Mouse (Mus musculus) right cerebral cortex, postnatal 25 days (tissue): ENCODE measurements at regions not wholly inside any gene's neighbourhood (a gene's known extent, or its start where the extent isn't known, plus 50 kb on each side); places are given as distances from the start of the nearest gene placed in this dataset.

Experiments used
- DNase-seq: peaks from one replicate; pipeline ENCODE4 v3.0.0; 2022

- DNase-seq = no peak
These were observed 60.5 kb downstream of the Sec61b start for GRCm38 (mm10) chr4:47534959-47535358.

DNA sequence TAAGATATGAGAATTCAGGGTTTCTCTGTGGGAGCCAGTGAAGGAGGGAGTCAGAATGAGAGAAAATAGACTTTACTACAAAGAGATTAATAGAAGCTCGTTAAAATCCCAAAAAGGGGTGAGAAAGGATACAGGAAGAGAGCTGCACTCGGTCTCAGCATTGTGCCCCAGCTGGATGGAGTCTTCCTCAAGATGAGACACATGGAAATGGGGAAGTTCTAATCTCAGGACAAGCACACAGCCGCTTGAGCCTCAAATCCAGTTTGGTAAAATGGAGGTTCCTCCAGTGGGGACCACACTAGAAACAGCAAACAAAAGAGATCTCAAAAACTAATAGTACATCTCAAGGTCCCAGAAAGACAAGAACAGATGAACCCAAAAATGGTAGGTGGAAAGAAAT is 93.2 kb downstream of the Sec61b start:
- DNase-seq = no peak

- DNase-seq = no peak
These were observed 96.4 kb downstream of the Sec61b start for GRCm38 (mm10) chr4:47570846-47571245.

GRCm38 (mm10) chr4:47576011-47576410 is 101.6 kb downstream of the Sec61b start:
- DNase-seq = no peak

GRCm38 (mm10) chr4:47577490-47577889 is 103.0 kb downstream of the Sec61b start:
- DNase-seq = no peak

GRCm38 (mm10) chr4:47578637-47579036 is 104.2 kb downstream of the Sec61b start:
- no peak for DNase-seq

DNA sequence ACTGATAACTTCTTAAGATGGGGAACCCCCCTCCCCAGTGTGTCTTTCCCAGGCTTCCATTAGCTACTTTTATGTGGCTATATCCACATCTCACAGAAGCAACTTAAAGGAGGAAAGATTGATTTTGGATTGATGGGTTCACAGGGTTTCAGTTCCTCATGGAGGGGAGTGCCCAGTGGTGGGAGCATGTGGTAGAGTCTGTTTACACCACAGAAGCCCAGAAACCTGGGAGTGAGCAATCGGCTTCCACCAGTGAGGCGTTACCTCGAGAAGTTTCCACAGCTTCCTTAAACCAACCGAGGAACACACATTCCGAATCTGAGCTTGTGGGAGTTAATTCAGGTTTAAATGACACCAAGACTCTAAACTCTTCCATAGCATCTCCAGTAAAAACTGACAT is 106.1 kb downstream of the Sec61b start:
- peak; percentile 2 for DNase-seq

DNA sequence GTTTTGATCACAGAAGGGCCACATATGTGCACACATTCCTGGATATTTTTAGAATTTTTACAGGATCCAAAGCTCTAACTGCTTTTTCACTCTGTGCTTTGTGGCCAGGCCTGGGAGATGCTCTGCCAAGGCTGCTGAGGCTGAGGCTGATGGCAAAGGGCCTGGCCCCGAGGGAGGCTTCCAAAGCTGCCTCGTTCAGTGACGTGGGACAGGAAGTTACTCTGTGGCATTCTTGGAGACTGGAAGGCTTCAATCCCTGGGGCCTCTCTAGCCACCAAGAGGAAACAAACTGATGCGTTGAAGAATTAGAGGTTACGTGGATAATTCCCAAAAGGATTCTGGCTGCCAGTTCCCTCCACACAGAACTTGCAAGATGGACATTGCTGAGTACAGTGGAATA is 112.8 kb downstream of the Sec61b start:
- DNase-seq = no peak

DNA sequence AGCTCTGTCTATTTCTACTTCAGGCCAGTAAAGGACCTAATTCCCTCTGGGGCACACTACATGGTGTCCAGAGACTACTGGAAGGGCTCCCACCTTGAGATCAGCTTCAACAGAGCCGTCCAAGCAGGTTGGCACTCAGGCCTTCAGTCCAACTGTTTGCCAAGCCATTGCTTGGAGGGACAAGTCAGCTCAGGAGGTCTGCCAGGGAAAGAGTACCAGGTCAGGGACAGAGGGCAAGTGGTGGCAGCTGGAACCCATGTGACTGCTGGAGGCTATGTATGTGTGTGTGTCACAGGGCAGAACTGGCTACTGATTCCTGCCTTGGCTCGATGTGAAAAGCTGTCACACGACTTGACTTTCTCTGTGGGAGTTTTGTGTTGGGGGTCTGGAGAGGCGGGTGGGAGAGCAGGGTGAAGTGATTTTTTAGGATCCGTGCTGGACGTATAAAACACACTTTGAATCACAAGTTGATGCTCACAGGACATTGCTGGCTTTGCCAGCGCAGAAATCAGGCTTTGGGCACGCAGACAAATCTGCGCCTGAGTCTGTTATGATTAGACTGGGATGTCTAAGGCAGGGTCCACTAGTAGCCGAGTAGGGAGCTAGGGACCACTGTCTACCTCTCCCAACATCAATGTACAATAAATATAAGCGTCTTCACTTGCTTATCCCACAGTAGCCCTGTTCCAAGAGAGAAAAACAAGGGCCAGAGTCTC is 118.0 kb downstream of the Sec61b start:
- no peak for DNase-seq

DNA sequence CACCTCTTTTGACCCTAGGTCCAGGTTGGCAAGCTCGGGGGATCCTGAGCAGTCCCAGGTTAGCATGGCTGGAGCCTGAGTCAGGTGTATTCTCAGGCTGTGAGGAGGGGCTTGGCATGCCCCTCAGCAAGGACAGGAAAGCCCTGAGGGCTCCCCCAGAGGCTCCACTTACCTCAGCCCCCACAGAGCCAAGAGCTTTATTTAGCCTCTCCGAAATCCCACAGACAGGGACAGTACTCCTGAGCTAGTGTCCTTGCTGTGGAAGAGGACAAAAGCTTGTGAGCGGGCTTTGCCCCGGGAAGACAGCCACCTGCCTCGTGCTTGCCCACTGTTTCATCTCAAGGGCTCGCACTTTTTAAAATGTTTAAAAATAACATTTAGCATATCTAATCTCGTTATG is 118.7 kb downstream of the Sec61b start:
- DNase-seq = no peak

- DNase-seq = no peak
These were observed 119.7 kb downstream of the Sec61b start for GRCm38 (mm10) chr4:47594171-47594570.

DNA sequence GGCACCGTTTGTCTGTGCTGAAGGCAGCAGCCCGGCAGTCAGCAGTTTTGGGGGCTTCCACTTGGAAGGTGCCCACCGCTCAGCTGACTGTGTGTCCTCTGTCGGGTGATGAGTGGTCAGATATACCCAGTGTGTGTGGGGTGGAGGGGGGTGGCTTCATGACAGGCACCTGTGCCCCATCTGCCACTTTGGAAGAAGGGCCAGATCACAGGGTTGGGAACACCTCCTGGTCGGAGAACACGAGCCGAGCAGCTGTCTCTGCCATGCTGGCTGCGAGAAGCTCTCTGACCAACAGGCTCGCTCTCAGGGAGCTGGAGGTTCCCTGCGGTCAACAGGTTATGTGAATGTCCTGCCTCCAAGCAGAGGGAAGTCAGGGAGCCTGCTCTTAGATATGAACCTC is 121.4 kb downstream of the Sec61b start:
- no peak for DNase-seq

DNA sequence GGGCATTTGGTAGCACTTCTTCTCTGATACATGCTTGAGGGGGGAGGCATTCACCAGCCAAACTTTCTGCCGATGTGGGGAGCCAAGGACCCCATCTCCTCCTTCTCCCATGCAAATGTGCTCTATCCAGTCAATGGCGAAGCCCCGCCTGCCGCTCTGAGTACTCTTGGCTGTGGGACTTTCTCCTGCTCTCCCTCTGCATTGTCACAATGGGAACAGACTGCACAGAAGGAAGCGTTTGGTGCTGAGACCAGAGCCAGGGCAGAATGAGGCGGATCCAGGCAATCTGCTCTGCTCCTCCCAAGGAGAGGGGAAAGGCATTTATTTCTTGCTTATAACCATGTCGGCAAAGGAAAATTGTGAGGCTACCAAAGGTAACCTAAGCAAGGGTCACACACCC is 123.1 kb downstream of the Sec61b start:
- DNase-seq = no peak

DNA sequence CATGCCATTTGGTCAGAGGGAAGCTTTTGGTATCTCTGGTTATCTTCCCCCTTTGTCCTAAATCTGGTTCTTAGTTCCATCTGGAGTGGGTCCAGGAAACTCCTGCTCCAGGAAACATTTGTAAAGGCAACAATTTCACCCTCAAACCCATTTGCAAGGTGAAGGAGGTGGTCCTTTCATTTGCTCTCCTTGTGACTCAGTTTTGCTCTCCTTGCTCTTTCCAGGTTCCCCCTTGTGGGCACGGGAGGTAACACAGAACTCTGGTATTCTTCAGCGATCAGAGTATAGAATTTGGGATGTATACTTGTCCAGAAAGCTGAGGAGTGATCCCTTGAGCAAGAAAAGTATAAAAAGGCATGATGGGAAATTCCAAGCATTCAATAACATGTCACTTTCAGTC is 123.8 kb downstream of the Sec61b start:
- no peak for DNase-seq

DNA sequence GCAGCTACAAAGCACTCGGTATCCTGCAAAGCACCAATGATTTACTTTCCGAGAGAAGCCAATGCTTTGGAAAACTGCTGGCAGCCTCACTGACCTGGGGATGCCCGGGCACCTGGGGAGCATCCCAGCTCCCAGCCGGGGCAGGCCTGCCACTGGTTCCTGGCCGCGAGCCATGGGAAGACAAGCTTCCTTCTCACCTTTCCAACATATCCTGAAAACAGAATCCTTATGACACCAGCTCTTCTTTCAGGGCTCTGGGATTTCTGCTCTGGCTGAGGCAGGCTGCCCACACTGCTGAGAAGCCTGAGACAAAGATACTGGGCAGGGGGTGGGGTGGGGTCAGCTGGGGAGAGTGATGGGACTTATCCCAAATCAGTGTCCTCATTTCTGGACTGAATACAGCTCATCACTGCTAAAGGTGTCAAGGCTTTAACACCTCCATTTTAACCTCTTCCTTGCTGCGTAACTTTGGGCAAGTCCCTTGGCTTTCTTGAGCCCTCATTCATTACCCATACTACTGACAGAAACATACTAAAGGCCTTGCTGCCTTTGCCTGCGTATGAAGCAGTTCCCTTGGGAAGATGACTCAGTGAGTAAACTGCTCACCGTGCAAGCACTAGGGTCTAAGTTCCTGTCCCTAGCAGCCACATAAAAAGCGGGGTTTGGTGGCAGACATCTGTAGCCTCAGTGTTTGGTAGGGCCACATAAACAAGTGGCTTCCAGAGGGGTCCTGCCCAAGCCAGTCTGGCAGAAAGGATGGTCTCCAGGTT is 127.0 kb downstream of the Sec61b start:
- no peak for DNase-seq

DNA sequence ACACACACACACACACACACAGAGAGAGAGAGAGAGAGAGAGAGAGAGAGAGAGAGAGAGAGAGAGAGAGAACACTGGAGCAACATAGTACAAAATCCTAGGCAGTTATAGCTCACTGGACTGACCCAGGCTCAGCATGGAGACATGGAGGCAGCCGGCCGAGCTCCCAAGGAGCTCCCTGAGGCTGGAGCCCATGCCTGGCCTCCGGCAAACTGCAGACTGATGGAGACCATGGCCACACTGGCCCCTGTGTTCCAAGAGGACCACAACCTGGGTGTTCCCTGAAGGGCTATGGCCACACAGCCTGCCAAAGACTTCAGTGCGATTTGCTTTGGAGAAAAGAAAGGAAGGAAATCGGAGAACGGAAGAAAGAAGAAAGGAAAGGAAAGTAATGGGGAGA is 128.9 kb downstream of the Sec61b start:
- DNase-seq = no peak

DNA sequence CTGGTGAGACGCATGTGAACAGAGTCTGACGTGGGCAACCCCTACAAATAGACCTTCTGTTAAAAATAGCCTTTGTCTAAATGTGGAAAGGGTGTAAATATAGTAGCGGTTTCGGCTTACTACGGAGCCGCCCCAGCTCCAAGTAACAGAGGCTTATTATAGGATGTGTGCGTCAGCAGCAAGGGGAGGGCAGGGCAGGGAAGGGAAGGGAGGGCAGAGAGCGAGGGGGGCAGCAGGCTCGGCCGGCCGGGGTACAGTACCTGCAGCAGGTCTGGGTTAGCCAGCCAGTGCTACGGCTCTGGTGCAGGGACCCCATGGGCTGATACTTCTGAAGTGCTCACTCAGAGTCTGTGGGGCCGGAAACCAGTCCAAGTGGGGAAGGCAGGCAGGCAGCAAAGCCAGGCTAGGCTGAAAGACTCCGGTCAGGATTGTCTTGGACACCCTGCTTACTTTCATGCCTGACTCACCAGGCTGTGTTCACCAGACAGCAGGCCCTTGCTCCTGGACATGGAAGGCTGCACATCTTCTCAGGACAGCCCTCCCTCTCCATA is 129.5 kb downstream of the Sec61b start:
- DNase-seq = no peak

GRCm38 (mm10) chr4:47605676-47606075 is 131.2 kb downstream of the Sec61b start:
- DNase-seq = no peak

- DNase-seq = peak; percentile 87
These were observed 134.2 kb downstream of the Sec61b start for GRCm38 (mm10) chr4:47608673-47609072.

GRCm38 (mm10) chr4:47610913-47611312 is 136.5 kb downstream of the Sec61b start:
- DNase-seq = no peak

GRCm38 (mm10) chr4:47616525-47616924 is 142.1 kb downstream of the Sec61b start:
- no peak for DNase-seq

- DNase-seq = no peak
These were observed 146.2 kb downstream of the Sec61b start for GRCm38 (mm10) chr4:47620700-47621099.

- DNase-seq = peak; percentile 24
These were observed 148.6 kb downstream of the Sec61b start for GRCm38 (mm10) chr4:47622851-47623743.
